Mouse (Mus musculus) forelimb bud, embryonic 11.5 days (tissue): ENCODE results near the gene Fry.

ENCODE experiments used
- DNase-seq: peaks from one replicate; pipeline ENCODE4 v3.0.0-alpha.2; 2012; ENCODE audit warnings: low read depth, low spot score

The Fry gene

DNA sequence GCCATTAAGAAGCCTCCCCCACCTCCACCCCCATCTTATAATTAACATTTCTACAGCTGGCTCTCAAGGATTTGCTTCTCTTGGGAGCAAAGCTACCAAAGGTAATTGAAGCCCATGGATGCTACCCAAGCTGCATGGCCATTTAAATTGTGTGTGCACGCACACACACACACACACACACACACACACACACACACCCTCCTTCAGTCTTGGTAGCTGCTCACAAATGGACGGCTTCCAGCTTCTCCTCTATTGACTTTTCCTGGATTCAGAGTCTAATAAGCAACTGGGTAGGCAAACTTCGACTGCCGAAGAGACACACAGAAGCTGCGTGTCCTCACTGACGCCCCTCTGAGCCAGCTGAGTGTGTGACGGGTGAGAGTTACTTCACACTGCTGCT lies 11.7 kb downstream of the Fry start:
- DNase-seq, result no peak

DNA sequence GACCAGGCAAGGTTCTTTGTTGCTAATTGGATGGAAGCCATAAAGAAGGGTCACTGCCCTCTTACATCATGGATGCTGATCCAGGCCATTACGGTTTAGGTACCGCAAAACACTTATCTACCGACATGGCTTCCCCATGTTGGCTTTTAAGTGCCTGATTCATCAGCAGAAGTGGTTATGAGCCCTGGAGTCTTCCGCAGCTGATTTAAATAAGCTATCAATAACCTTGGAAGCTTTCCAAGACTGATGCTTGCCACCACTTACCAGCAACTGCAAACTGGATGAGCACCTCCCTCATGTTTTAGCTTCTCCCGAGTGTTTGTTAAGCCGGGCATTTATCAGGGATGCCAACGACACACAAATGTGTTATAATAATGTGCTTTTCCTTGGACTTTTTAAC lies 12.7 kb downstream of the Fry start:
- no peak for DNase-seq

DNA sequence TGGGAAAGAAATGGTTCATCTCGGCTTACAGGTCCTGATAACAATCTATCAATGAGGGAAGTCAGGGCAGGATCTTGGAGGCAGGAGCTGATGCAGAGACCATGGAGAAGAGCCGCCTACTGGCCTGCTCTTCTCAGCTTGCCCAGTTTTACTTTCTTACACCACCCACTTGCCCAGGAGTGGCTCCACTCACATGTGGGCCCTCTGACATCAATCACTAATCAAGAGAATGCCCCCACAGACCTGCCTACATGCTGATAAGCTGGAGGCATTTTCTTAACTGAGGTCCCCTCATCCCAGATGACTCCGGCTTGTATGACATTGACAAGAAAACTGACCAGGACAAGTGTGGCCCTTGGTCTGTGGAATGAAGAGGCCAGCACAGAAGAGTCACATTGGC lies 16.2 kb downstream of the Fry start:
- no peak for DNase-seq

DNA sequence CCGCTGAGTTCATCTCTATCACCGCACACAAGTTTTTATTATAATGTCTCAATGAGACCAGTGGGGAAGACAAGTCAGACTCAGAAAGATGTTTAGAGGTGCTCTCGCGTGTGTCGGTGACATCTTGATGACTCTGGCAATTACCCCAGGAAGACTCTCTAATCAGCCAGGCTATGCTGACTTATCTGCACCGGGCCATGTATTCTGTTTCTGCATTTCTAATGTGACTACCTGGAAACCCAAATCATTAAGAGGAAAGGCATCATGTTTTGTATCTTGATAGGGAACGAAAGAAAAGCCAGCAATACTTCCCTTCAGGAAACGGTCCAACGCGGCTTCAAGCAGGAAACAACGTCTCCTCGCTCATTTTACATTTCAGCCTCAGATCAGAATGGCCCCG lies 17.1 kb downstream of the Fry start:
- DNase-seq, result no peak

DNA sequence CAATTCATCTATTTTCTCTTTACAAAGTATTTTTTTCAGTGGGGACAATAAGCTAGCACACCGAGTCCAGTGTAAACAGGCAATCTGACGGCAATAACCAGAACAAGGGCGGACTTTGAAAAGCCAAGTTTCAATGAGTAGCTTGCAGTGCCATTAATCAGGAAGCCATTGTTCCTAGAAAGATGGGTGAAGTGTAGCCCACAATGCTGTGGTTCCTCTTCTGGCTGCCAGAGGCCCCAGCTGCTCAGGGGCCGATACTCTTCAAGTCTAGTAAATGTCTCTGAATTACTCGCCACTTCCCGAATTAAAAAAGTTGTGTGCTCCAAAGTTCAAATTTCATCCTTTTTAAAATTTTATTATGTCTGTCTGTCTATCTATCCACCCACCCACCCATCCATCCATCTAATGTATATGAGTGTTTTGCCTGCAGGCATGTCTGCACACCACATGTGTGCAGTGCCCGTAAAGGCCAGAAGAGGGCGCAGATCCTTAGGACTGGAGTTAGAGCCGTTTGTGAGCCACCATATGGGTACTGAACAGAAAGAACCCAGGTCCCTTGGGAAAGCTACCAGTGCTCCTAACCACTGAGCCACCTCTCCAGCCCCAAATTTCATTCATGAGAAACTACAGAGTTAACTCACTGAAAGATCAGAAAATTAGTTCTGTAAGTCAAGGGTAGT lies 19.5 kb downstream of the Fry start:
- DNase-seq, result no peak

- no peak for DNase-seq
Observed at GRCm38 (mm10) chr5:150140513-150140912, 22.1 kb downstream of the Fry start.

DNA sequence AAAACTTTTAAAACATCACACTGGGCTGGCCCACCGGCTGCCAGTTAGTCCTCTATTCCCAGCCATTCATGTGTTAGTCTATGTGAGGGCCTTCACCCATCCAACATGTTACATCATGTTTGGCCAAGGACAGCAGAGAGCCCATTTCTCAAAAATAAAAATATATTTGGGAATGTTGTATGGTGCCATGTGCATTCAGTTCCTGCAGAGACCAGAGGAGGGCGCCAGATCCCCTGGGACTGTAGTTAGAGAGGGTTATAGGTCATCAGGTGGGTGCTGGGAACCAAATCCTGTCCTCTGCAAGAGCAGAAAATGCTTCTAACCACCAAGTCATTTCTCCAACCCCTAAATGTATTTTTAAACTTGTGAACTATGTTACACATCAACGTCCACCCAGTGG lies 27.5 kb downstream of the Fry start:
- DNase-seq, result no peak

GRCm38 (mm10) chr5:150146612-150147011 lies 28.2 kb downstream of the Fry start:
- no peak for DNase-seq

GRCm38 (mm10) chr5:150149725-150150124 lies 31.3 kb downstream of the Fry start:
- no peak for DNase-seq

- DNase-seq, result no peak
Observed at GRCm38 (mm10) chr5:150150986-150151385, 32.5 kb downstream of the Fry start.

GRCm38 (mm10) chr5:150152071-150152879 lies 33.8 kb downstream of the Fry start:
- DNase-seq, result peak; percentile 53

GRCm38 (mm10) chr5:150152880-150153281 lies 34.4 kb downstream of the Fry start:
- no peak for DNase-seq

DNA sequence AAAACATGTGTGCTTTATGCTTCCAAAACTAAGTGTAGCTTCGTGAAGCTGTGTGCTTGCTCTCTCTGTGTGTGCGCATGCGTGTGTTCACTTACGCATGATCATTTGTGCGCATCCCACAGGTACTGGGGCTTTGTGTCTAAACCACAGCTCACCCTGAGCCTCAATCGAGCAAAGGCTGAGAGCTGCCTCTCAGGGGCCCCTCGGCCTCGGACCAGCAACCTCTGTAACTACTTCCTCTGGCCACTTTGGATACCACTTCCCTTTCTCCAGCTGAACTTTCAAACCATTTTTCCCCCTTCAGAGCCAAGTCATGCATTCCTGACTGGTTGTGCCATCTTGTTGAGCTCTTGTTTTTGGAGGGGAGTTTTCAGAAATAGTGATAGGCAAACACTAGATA lies 36.9 kb downstream of the Fry start:
- DNase-seq, result no peak

- no peak for DNase-seq
Observed at GRCm38 (mm10) chr5:150156063-150156786, 37.8 kb downstream of the Fry start.

DNA sequence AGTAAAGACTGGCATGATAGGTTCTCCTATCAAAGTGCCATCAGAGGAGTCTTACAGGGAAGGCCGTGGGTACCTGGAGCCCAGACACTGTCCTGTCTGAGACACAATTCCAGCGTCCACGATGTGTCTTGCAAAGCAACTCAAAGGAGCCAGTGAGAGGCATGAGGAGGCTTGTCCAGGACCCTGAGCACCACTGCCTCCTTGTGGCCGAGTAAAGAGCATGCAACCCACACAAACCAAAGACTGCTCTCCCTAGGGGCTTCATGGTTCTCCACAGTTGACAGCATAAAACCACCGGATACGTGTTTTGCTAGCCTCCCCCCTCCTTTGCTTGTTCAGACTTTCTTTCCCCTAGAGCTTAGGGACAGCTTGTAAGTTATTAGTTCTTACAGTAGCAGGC lies 39.2 kb downstream of the Fry start:
- peak; percentile 47 for DNase-seq

DNA sequence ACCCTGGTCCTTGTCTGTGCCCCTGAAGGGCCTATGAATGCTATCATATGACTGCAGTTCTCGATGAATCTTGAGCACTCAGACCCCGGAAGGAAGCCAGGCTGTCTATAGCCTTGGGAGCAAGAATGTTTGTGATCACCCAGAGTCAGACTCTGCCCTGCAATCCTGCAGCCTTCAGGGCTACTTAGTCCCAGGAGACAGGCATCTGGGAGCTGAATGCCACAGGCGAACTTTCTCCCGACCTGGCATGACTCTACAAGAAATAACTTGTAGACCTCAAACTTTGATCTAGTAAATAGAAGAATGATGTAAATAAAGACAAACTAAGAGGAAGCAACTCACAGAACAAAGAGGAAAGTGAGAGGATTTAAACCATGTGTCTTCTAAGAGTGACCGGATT lies 40.7 kb downstream of the Fry start:
- peak; percentile 17 for DNase-seq

GRCm38 (mm10) chr5:150161193-150161592 lies 42.7 kb downstream of the Fry start:
- DNase-seq, result no peak

- no peak for DNase-seq
Observed at GRCm38 (mm10) chr5:150161898-150162297, 43.5 kb downstream of the Fry start.

GRCm38 (mm10) chr5:150164671-150165070 lies 46.2 kb downstream of the Fry start:
- DNase-seq, result no peak

DNA sequence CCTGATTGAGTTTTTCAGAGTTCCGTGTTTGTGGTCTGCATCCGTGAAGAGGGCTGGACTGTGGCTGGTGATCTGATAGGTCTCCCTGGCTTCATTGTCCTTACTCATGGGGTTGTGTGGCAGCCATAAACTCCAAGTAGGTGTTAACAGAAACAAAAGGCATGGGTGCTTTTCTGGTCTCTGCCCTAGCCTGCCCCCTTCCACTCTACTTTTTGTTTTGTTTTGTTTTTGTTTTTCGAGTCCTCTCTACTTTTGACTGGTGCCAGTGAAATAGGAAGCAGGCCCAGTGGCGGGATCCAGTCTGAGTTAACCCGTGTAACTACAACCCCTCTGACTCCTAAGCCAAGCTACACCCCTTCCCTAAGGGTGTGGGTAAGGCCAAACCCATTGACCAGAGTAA lies 48.4 kb downstream of the Fry start:
- no peak for DNase-seq

GRCm38 (mm10) chr5:150167287-150167686 lies 48.8 kb downstream of the Fry start:
- no peak for DNase-seq

GRCm38 (mm10) chr5:150168712-150169111 lies 50.3 kb downstream of the Fry start:
- peak; percentile 81 for DNase-seq

GRCm38 (mm10) chr5:150171562-150171961 lies 53.1 kb downstream of the Fry start:
- DNase-seq, result no peak
